Mouse (Mus musculus) ES-E14 (cell line): ENCODE measurements around the gene Bdnf. TPM values are rescaled to one million over a fixed set of nuclear protein-coding genes. Genes with fewer than 3 reads are reported as not detected.

Source experiments
- DNase-seq: peaks from one replicate; pipeline ENCODE4 v3.0.0-alpha.2; 2013; ENCODE audit warnings: low read depth, low spot score
- H3K27ac ChIP-seq: 2 replicates; pipeline ENCODE4 v1.5.1; 2012; ENCODE audit warnings: low read depth, mild to moderate bottlenecking, low read length, moderate library complexity, mixed read lengths; ENCODE audit not compliant: poor library complexity, insufficient read depth, severe bottlenecking
- H3K36me3 ChIP-seq: 2 replicates; pipeline ENCODE4 v1.6.1; 2012; ENCODE audit warnings: mild to moderate bottlenecking, low read length, moderate library complexity, mixed read lengths; ENCODE audit not compliant: control insufficient read depth, poor library complexity, insufficient read depth, severe bottlenecking
- H3K4me1 ChIP-seq, 2 experiments: fragments of 150-350 bp in 1 of 2; sonication (generic) in 1 of 2; 2 replicates each; pipeline ENCODE4 v1.6.1; 2012; ENCODE audit warnings: low read length in 2 of 2, mild to moderate bottlenecking in 1 of 2, mixed read lengths in 1 of 2; ENCODE audit not compliant: control insufficient read depth in 2 of 2, insufficient read depth in 2 of 2, poor library complexity in 1 of 2
- H3K4me3 ChIP-seq, 2 experiments: fragments of 150-350 bp in 1 of 2; sonication (generic) in 1 of 2; 2 replicates each; pipeline ENCODE4 v1.5.1; 2012; ENCODE audit warnings: low read length in 2 of 2, low read depth in 1 of 2, mild to moderate bottlenecking in 1 of 2, mixed read lengths in 1 of 2; ENCODE audit not compliant: insufficient read depth in 1 of 2, poor library complexity in 1 of 2, severe bottlenecking in 1 of 2
- H3K9ac ChIP-seq: 2 replicates; pipeline ENCODE4 v1.6.1; 2012; ENCODE audit warnings: low read depth, mild to moderate bottlenecking, low read length, mixed read lengths; ENCODE audit not compliant: poor library complexity, insufficient read depth, severe bottlenecking
- H3K9me3 ChIP-seq: fragments of 150-350 bp; sonication (generic); 2 replicates; pipeline ENCODE4 v1.6.1; 2012; ENCODE audit warnings: low read depth, mild to moderate bottlenecking, low read length; ENCODE audit not compliant: control insufficient read depth, insufficient read depth
- CHD2 ChIP-seq: IDR thresholded peaks from 2 replicates; pipeline ENCODE4 v1.6.1; 2014; ENCODE audit warnings: mild to moderate bottlenecking, low read depth, low read length, inconsistent platforms
- HCFC1 ChIP-seq: IDR thresholded peaks from 2 replicates; pipeline ENCODE4 v1.6.1; 2012; ENCODE audit warnings: low read length, inconsistent platforms, borderline replicate concordance; ENCODE audit not compliant: insufficient read depth
- MAFK ChIP-seq: IDR thresholded peaks from 2 replicates; pipeline ENCODE4 v1.6.1; 2014; ENCODE audit warnings: mild to moderate bottlenecking, low read depth, low read length, inconsistent platforms; ENCODE audit not compliant: insufficient read depth
- ZC3H11A ChIP-seq: IDR thresholded peaks from 2 replicates; pipeline ENCODE4 v1.6.1; 2012; ENCODE audit warnings: low read depth, mild to moderate bottlenecking, inconsistent platforms, low read length, borderline replicate concordance
- ZNF384 ChIP-seq: IDR thresholded peaks from 2 replicates; pipeline ENCODE4 v1.6.1; 2012; ENCODE audit warnings: low read depth, low read length, inconsistent platforms
- in situ Hi-C, 2 experiments: fragments of 600-800 bp; cut with MboI; formaldehyde crosslinking; loops; one replicate each; pipeline ENCODE4 v1.15.1; 2025; ENCODE audit warnings: low sequenced_read_pairs in 2 of 2, inconsistent platforms in 1 of 2; ENCODE audit not compliant: unreplicated experiment in 2 of 2
- total RNA-seq: library from RNA; depleted of rRNA; stranded (reverse); fragments of 300-350 nt; gene quantifications from 2 replicates; pipeline ENCODE4 v1.2.3, GENCODE M21; 2012

Bdnf gene
- total RNA-seq, 1 experiment, result 5.4 TPM

GRCm38 (mm10) chr2:109738331-109738730 is 63.8 kb downstream of the Bdnf start:
- no peaks in the 10 kb centered on the region for H3K9me3 ChIP-seq

GRCm38 (mm10) chr2:109743208-109743960 is 68.9 kb downstream of the Bdnf start:
- no peak for DNase-seq
- H3K36me3 ChIP-seq, result no peaks in the 10 kb centered on the region
- H3K4me1 ChIP-seq, result no peaks in the 10 kb centered on the region
- H3K27ac ChIP-seq, result no peak overlapping the region
- TF ChIP-seq HCFC1 (no peak), ZNF384 (no peak), ZC3H11A (no peak), MAFK (no peak), CHD2 (no peak)
- no peaks in the 10 kb centered on the region for H3K9me3 ChIP-seq
- H3K4me3 ChIP-seq, result no peak overlapping the region
- H3K9ac ChIP-seq, result no peak overlapping the region
- in situ Hi-C loops, result no loop called here

More at GRCm38 (mm10) chr2:109738331-109738730, 63.8 kb downstream of the Bdnf start:
- TF ChIP-seq ZNF384, result no peak
- no peak for TF ChIP-seq ZC3H11A
- no peak for TF ChIP-seq CHD2
- DNase-seq, result no peak
- H3K4me1 ChIP-seq, result no peaks in the 10 kb centered on the region
- H3K9ac ChIP-seq, result no peak overlapping the region
- H3K36me3 ChIP-seq, result no peaks in the 10 kb centered on the region
- no peak overlapping the region for H3K27ac ChIP-seq
- no peak overlapping the region for H3K4me3 ChIP-seq
- in situ Hi-C loops, result no loop called here

GRCm38 (mm10) chr2:109746223-109746622 is 71.7 kb downstream of the Bdnf start:
- in situ Hi-C loops, result no loop called here
- no peak for TF ChIP-seq CHD2
- no peak for TF ChIP-seq MAFK
- TF ChIP-seq ZNF384, result no peak
- no peak for TF ChIP-seq HCFC1
- TF ChIP-seq ZC3H11A, result no peak

GRCm38 (mm10) chr2:109748412-109748811 is 73.9 kb downstream of the Bdnf start:
- Histone ChIP-seq H3K9ac (no peak overlapping the region), H3K36me3 (no peaks in the 10 kb centered on the region), H3K4me1 (peaks cover 0 to 3% of the 10 kb centered on the region in 2 experiments; a peak in 1 of 4 replicates), H3K27ac (no peak overlapping the region), H3K4me3 (no peak overlapping the region), H3K9me3 (no peaks in the 10 kb centered on the region)
- in situ Hi-C loops, result no loop called here
- DNase-seq, result no peak
- TF ChIP-seq CHD2 (no peak), MAFK (no peak), HCFC1 (no peak), ZNF384 (no peak), ZC3H11A (no peak)

More at GRCm38 (mm10) chr2:109746223-109746622, 71.7 kb downstream of the Bdnf start:
- H3K27ac ChIP-seq, result no peak overlapping the region
- H3K4me1 ChIP-seq, result no peaks in the 10 kb centered on the region
- no peak for DNase-seq
- no peaks in the 10 kb centered on the region for H3K9me3 ChIP-seq
- no peak overlapping the region for H3K9ac ChIP-seq
- H3K4me3 ChIP-seq, result no peak overlapping the region
- no peaks in the 10 kb centered on the region for H3K36me3 ChIP-seq

GRCm38 (mm10) chr2:109748815-109749214 is 74.3 kb downstream of the Bdnf start:
- Histone ChIP-seq H3K4me3 (no peak overlapping the region), H3K9ac (no peak overlapping the region), H3K4me1 (peaks cover 0 to 3% of the 10 kb centered on the region in 2 experiments; a peak in 1 of 4 replicates), H3K9me3 (no peaks in the 10 kb centered on the region), H3K27ac (no peak overlapping the region), H3K36me3 (no peaks in the 10 kb centered on the region)
- TF ChIP-seq ZC3H11A (no peak), ZNF384 (no peak), MAFK (no peak), HCFC1 (no peak)
- in situ Hi-C loops, result no loop called here
- DNase-seq, result no peak
